Mouse (Mus musculus) midbrain, embryonic 10.5 days (tissue): ENCODE data around the gene Tmem132c. TPM values are rescaled to one million over a fixed set of nuclear protein-coding genes. Genes with fewer than 3 reads are reported as not detected.

ENCODE experiments used
- DNase-seq: peaks from one replicate; pipeline ENCODE4 v3.0.0-alpha.2; 2017; ENCODE audit warnings: low spot score
- H3K27ac ChIP-seq: fragments of 300-500 bp; sonication (generic); replicated peaks from 2 replicates; pipeline ENCODE4 v1.5.1; 2016; ENCODE audit warnings: mild to moderate bottlenecking
- H3K27me3 ChIP-seq: fragments of 300-500 bp; sonication (generic); 2 replicates; pipeline ENCODE4 v1.6.1; 2016; ENCODE audit warnings: low read depth, mild to moderate bottlenecking; ENCODE audit not compliant: poor library complexity, severe bottlenecking
- H3K36me3 ChIP-seq: fragments of 300-500 bp; sonication (generic); 2 replicates; pipeline ENCODE4 v1.6.1; 2016; ENCODE audit warnings: mild to moderate bottlenecking, moderate library complexity
- H3K4me1 ChIP-seq: fragments of 300-500 bp; sonication (generic); 2 replicates; pipeline ENCODE4 v1.6.1; 2016
- H3K4me3 ChIP-seq: fragments of 300-500 bp; sonication (generic); 2 replicates; pipeline ENCODE4 v1.5.1; 2016; ENCODE audit warnings: mild to moderate bottlenecking, moderate library complexity
- H3K9me3 ChIP-seq: fragments of 300-500 bp; sonication (generic); replicated peaks from 2 replicates; pipeline ENCODE4 v1.6.1; 2016; ENCODE audit warnings: mild to moderate bottlenecking
- WGBS: fragments of 180-500 bp; shearing (Covaris S2); methylation state at CpG from one replicate; pipeline ENCODE4 v1.1.7; 2016; 5-methylcytosine and 5-hydroxymethylcytosine counted together
- polyA plus RNA-seq: library from polyadenylated mRNA; unstranded; fragments of >200 nt; fragmentation: Nextera tagmentation; extraction: Ambion mirVana; gene quantifications from 2 replicates; pipeline ENCODE4 v1.2.1, GENCODE M21; 2016

Tmem132c gene
- polyA plus RNA-seq, 1 experiment from 2014 or later: 34.0 TPM

GRCm38 (mm10) chr5:127454068-127454467 lies 212.5 kb downstream of the Tmem132c start:
- no peak for DNase-seq
- Histone ChIP-seq H3K36me3 (peaks cover 3% of the 10 kb centered on the region; the same call in 1 of the 2 replicates), H3K4me1 (peaks cover 5% of the 10 kb centered on the region; the same call in 1 of the 2 replicates), H3K9me3 (peaks cover 4% of the 10 kb centered on the region; the same call in 1 of the 2 replicates), H3K27me3 (no peaks in the 10 kb centered on the region), H3K27ac (no peak overlapping the region), H3K4me3 (no peak overlapping the region)
- 80% methylated on average over 7 of the region's 7 CpGs for whole genome bisulfite sequencing

DNA sequence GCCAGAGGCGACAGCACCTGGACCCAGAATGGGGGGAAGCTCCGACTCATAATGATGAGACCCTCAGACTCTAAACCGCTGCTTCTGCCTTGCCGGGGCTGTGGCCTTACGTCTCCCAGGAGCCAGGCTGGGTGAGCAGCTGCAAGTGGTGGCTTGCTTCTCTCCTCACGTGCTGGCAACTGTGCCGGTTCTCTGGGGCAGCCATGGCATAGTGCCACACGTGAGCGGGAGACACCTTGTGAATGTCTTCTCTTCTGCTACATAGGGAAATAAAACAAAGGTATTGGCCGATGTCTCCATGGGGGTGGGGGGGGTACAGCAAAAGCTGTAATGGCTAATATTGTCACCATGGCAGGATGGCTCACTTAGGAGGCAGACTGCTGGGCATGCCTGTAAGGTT lies 214.5 kb downstream of the Tmem132c start:
- Histone ChIP-seq H3K27me3 (no peaks in the 10 kb centered on the region), H3K4me3 (no peak overlapping the region), H3K4me1 (no peaks in the 10 kb centered on the region), H3K27ac (no peak overlapping the region), H3K36me3 (peaks cover 3% of the 10 kb centered on the region; the same call in 1 of the 2 replicates), H3K9me3 (no peaks in the 10 kb centered on the region)
- WGBS: 93% methylated on average over 10 of the region's 10 CpGs
- DNase-seq: no peak

GRCm38 (mm10) chr5:127468151-127468550 lies 226.5 kb downstream of the Tmem132c start:
- 69% methylated on average over 5 of the region's 5 CpGs for WGBS
- no peak for DNase-seq
- H3K4me3 ChIP-seq: no peak overlapping the region
- peaks cover 5% of the 10 kb centered on the region; the same call in 1 of the 2 replicates for H3K36me3 ChIP-seq
- no peak overlapping the region for H3K27ac ChIP-seq
- H3K4me1 ChIP-seq: peaks cover 25% of the 10 kb centered on the region
- H3K27me3 ChIP-seq: no peaks in the 10 kb centered on the region
- H3K9me3 ChIP-seq: no peaks in the 10 kb centered on the region

GRCm38 (mm10) chr5:127470351-127470750 lies 228.7 kb downstream of the Tmem132c start:
- WGBS: 27% methylated on average over 3 of the region's 3 CpGs
- DNase-seq: no peak
- H3K27ac ChIP-seq: no peak overlapping the region

DNA sequence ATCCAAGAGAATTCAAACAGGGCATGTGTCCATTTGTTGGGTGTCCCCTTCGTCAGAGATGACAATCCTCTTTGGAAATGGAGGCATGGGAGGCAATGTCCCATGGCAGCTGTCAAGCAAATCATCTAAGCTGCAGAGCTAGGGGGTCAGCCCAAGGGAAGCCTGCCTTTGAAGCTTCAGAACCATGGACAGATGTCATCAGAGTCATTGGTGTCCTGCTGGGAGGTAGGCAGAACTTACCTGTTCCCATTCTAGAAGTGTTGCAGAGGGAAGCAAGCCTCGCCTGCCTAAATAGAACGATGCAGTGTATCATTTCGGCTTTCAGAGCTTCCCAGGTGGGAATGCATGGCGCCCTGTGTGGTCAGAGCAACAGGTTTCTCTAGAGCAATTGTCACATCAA lies 230.3 kb downstream of the Tmem132c start:
- no peak for DNase-seq
- no peaks in the 10 kb centered on the region for H3K9me3 ChIP-seq
- H3K36me3 ChIP-seq: no peaks in the 10 kb centered on the region
- 58% methylated on average over 5 of the region's 5 CpGs for WGBS
- no peak overlapping the region for H3K4me3 ChIP-seq
- H3K27ac ChIP-seq: no peak overlapping the region
- H3K27me3 ChIP-seq: 0 out of 2 replicates have a peak, but pooled peaks cover 12% of the 10 kb centered on the region
- peaks cover 37% of the 10 kb centered on the region for H3K4me1 ChIP-seq

More at GRCm38 (mm10) chr5:127470351-127470750, 228.7 kb downstream of the Tmem132c start:
- no peaks in the 10 kb centered on the region for H3K36me3 ChIP-seq
- no peaks in the 10 kb centered on the region for H3K9me3 ChIP-seq
- peaks cover 32% of the 10 kb centered on the region for H3K4me1 ChIP-seq
- 0 out of 2 replicates have a peak, but pooled peaks cover 11% of the 10 kb centered on the region for H3K27me3 ChIP-seq
- no peak overlapping the region for H3K4me3 ChIP-seq

DNA sequence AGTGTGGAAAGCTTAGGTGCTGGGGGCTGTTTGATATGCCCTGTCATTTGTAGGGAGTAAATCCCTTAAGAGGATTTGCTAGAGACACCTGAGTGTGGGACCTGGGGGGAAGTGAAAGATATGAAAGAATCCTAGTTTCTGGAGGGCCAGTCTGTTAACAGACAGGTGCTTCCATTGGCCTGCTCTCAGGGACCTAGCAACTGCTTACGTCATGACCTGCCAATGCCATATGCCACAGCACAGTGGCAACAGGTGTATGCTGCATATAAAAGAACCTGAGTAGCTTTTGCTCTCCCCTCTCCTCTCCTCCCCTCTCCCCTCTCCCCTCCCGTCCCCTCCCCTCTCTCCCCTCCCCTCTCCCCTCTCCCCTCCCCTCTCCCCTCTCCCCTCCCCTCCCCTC lies 232.1 kb downstream of the Tmem132c start:
- Histone ChIP-seq H3K36me3 (no peaks in the 10 kb centered on the region), H3K27ac (no peak overlapping the region), H3K4me1 (peaks cover 48% of the 10 kb centered on the region), H3K27me3 (0 out of 2 replicates have a peak, but pooled peaks cover 12% of the 10 kb centered on the region), H3K4me3 (no peak overlapping the region), H3K9me3 (no peaks in the 10 kb centered on the region)
- 38% methylated on average over 2 of the region's 2 CpGs for WGBS
- DNase-seq: no peak

GRCm38 (mm10) chr5:127474856-127475255 lies 233.2 kb downstream of the Tmem132c start:
- no peak overlapping the region for H3K27ac ChIP-seq
- H3K9me3 ChIP-seq: no peaks in the 10 kb centered on the region
- H3K27me3 ChIP-seq: peaks cover 23% of the 10 kb centered on the region
- no peak overlapping the region for H3K4me3 ChIP-seq
- 89% methylated on average over 6 of the region's 6 CpGs for WGBS
- peaks cover 50% of the 10 kb centered on the region for H3K4me1 ChIP-seq
- no peak for DNase-seq
- H3K36me3 ChIP-seq: no peaks in the 10 kb centered on the region

GRCm38 (mm10) chr5:127477790-127478189 lies 236.2 kb downstream of the Tmem132c start:
- Histone ChIP-seq H3K9me3 (no peaks in the 10 kb centered on the region), H3K4me3 (peak overlapping the region; percentile 30), H3K27me3 (peaks cover 24% of the 10 kb centered on the region), H3K4me1 (peaks cover 39% of the 10 kb centered on the region), H3K27ac (peak overlapping the region; percentile 67), H3K36me3 (0 out of 2 replicates have a peak, but pooled peaks cover 11% of the 10 kb centered on the region)
- WGBS: 29% methylated on average over 9 of the region's 9 CpGs
- no peak for DNase-seq

DNA sequence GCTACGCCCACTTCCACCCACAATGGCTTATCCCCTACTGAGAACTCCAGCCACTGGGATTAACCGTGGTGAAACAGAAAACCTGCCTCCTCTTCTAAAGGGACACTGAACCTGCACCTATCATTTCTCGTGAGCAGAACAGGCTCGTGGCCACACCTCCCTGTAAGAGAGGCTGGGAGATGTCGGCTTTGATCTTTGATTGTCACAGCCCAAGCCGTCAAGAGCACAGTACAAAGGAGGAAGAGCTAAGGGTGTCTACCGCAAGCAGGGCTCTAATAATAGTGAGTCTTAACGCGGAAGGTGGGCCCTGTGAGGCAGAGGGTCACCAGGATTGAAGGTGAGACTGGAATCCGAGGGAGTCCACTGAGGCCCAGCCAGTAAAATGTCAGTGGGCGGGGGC lies 236.7 kb downstream of the Tmem132c start:
- H3K4me1 ChIP-seq: peaks cover 39% of the 10 kb centered on the region
- no peaks in the 10 kb centered on the region for H3K9me3 ChIP-seq
- peak; percentile 28 for DNase-seq
- H3K27ac ChIP-seq: peak overlapping the region; percentile 67
- H3K36me3 ChIP-seq: 0 out of 2 replicates have a peak, but pooled peaks cover 11% of the 10 kb centered on the region
- peak overlapping the region; percentile 30 for H3K4me3 ChIP-seq
- H3K27me3 ChIP-seq: peaks cover 24% of the 10 kb centered on the region
- WGBS: 18% methylated on average over 11 of the region's 11 CpGs

DNA sequence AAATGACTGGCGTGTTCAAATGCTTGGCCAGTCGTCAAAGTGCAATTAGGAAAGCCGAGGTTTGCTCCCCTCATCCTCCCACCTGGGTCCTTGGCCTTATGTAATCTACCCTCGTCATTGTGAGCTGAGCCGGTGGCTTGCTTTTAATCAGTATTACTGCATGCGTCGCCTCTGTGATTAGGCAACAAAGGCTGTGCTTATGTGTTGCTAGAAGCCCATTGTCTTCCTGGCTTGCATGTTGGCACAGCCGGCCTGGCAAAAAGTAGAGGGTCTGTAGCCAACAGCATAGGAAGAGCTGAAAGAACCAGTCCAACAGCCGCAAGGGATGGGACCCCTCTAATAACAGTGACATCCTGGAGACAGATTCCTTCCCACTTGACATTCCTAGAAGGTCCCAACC lies 239.3 kb downstream of the Tmem132c start:
- Histone ChIP-seq H3K27me3 (peaks cover 11% of the 10 kb centered on the region), H3K4me1 (peaks cover 52% of the 10 kb centered on the region), H3K9me3 (no peaks in the 10 kb centered on the region), H3K4me3 (no peak overlapping the region), H3K36me3 (0 out of 2 replicates have a peak, but pooled peaks cover 11% of the 10 kb centered on the region), H3K27ac (no peak overlapping the region)
- WGBS: 81% methylated on average over 9 of the region's 9 CpGs
- DNase-seq: no peak

- Histone ChIP-seq H3K4me1 (peaks cover 51% of the 10 kb centered on the region), H3K9me3 (0 out of 2 replicates have a peak, but pooled peaks cover under 1% of the 10 kb centered on the region), H3K4me3 (no peak overlapping the region), H3K36me3 (peaks cover 13% of the 10 kb centered on the region), H3K27me3 (peaks cover 11% of the 10 kb centered on the region), H3K27ac (no peak overlapping the region)
- peak; percentile 71 for DNase-seq
- WGBS: 34% methylated on average over 5 of the region's 5 CpGs
Measured at GRCm38 (mm10) chr5:127481416-127481815, 239.8 kb downstream of the Tmem132c start.

DNA sequence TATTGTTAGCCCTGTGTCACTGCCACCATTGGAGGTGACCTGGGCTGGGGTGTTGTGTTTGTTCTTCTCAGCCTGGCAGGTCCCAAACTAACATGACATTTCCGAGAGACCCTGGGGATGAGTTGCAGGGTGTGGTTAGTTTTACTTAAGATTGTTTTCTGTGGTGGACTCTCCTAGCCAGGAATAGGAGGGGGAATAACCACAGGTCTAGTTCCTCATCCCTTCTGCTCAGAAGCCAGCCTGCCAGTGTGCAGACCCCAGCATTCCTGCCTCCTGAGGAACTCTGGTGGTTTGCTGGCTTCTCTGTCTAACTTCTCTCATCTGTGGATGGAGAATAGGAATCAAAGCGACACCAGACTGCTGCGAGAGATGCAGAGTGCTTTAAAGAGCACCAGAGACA lies 240.7 kb downstream of the Tmem132c start:
- DNase-seq: no peak
- H3K4me1 ChIP-seq: peaks cover 42% of the 10 kb centered on the region
- 86% methylated on average over 3 of the region's 3 CpGs for WGBS
- H3K4me3 ChIP-seq: no peak overlapping the region
- peaks cover 22% of the 10 kb centered on the region for H3K36me3 ChIP-seq
- peaks cover 11% of the 10 kb centered on the region for H3K27me3 ChIP-seq
- no peak overlapping the region for H3K27ac ChIP-seq
- peaks cover 10% of the 10 kb centered on the region for H3K9me3 ChIP-seq

- Histone ChIP-seq H3K36me3 (peaks cover 35% of the 10 kb centered on the region), H3K4me3 (no peak overlapping the region), H3K4me1 (peaks cover 24% of the 10 kb centered on the region), H3K9me3 (peaks cover 13% of the 10 kb centered on the region), H3K27me3 (peaks cover 8% of the 10 kb centered on the region), H3K27ac (peak overlapping the region; percentile 67)
- 63% methylated on average over 8 of the region's 8 CpGs for WGBS
- no peak for DNase-seq
Measured at GRCm38 (mm10) chr5:127483955-127484659, 242.5 kb downstream of the Tmem132c start.
